Mouse (Mus musculus): ENCODE data around the gene Tnpo3.

GRCm38 (mm10) chr6:29639580-29640419 lies 30.1 kb upstream of the Tnpo3 start:
- no peak for TF ChIP-seq POLR2A (IDR thresholded peaks at IDR 0.05; ENCODE audit: control insufficient read depth, extremely low read depth, insufficient read depth, low read length, poor library complexity)
- TF ChIP-seq CTCF (IDR thresholded peaks at IDR 0.05; ENCODE audit: borderline replicate concordance, control insufficient read depth, extremely low read depth, insufficient read depth, low read length, poor library complexity) = no peak
